Mouse (Mus musculus) cerebellum, adult 11-12 months (tissue): ENCODE measurements at regions not wholly inside any gene's neighbourhood (a gene's known extent, or its start where the extent isn't known, plus 50 kb on each side); places are given as distances from the start of the nearest gene placed in this dataset.
A peak's percentile ranks its signal among the peaks of the same experiment; 100 is the strongest.
"Not testable (repeated sequence)": the region's sequence is repeated elsewhere in the genome, so short reads cannot be mapped to it uniquely, and the experiment has no call there.

Experiments
- DNase-seq: peaks from one replicate; pipeline ENCODE4 v3.0.0; 2022

- DNase-seq, result no peak
These were observed 606.2 kb upstream of the Gpc5 start for GRCm38 (mm10) chr14:114485781-114486180.

- DNase-seq, result not testable (repeated sequence)
These were observed 598.6 kb upstream of the Gpc5 start for GRCm38 (mm10) chr14:114493371-114493770.

- DNase-seq, result no peak
These were observed 587.0 kb upstream of the Gpc5 start for GRCm38 (mm10) chr14:114504976-114505375.

GRCm38 (mm10) chr14:114547910-114548680 lies 543.9 kb upstream of the Gpc5 start:
- DNase-seq, result peak; percentile 20

- DNase-seq, result no peak
These were observed 542.9 kb upstream of the Gpc5 start for GRCm38 (mm10) chr14:114549101-114549500.

- DNase-seq, result no peak
These were observed 525.5 kb upstream of the Gpc5 start for GRCm38 (mm10) chr14:114566411-114567030.

- no peak for DNase-seq
These were observed 524.2 kb upstream of the Gpc5 start for GRCm38 (mm10) chr14:114567673-114568309.

GRCm38 (mm10) chr14:114587367-114588064 lies 504.5 kb upstream of the Gpc5 start:
- no peak for DNase-seq

- DNase-seq, result no peak
These were observed 482.7 kb upstream of the Gpc5 start for GRCm38 (mm10) chr14:114609296-114609695.

- DNase-seq, result no peak
These were observed 479.6 kb upstream of the Gpc5 start for GRCm38 (mm10) chr14:114612400-114612799.

- no peak for DNase-seq
These were observed 435.4 kb upstream of the Gpc5 start for GRCm38 (mm10) chr14:114656636-114657035.

GRCm38 (mm10) chr14:114662028-114662427 lies 430.0 kb upstream of the Gpc5 start:
- DNase-seq, result no peak

GRCm38 (mm10) chr14:114685133-114685532 lies 406.9 kb upstream of the Gpc5 start:
- DNase-seq, result no peak

GRCm38 (mm10) chr14:114694930-114695329 lies 397.1 kb upstream of the Gpc5 start:
- DNase-seq, result no peak

GRCm38 (mm10) chr14:114697543-114697942 lies 394.5 kb upstream of the Gpc5 start:
- no peak for DNase-seq

GRCm38 (mm10) chr14:114723080-114723479 lies 368.9 kb upstream of the Gpc5 start:
- DNase-seq, result no peak

- DNase-seq, result no peak
These were observed 324.7 kb upstream of the Gpc5 start for GRCm38 (mm10) chr14:114767323-114767722.

- DNase-seq, result no peak
These were observed 315.3 kb upstream of the Gpc5 start for GRCm38 (mm10) chr14:114776723-114777122.

GRCm38 (mm10) chr14:114781821-114782220 lies 310.2 kb upstream of the Gpc5 start:
- no peak for DNase-seq

- DNase-seq, result peak; percentile 14
These were observed 300.8 kb upstream of the Gpc5 start for GRCm38 (mm10) chr14:114790946-114791830.

GRCm38 (mm10) chr14:114791831-114792224 lies 300.2 kb upstream of the Gpc5 start:
- no peak for DNase-seq

GRCm38 (mm10) chr14:114804643-114805042 lies 287.4 kb upstream of the Gpc5 start:
- no peak for DNase-seq
